Mouse (Mus musculus) erythroblast, embryonic 14.5 days (primary cell): ENCODE results near the gene 2210016F16Rik.

Experiments
- GATA1 ChIP-seq: IDR thresholded peaks from 2 replicates; pipeline ENCODE4 v1.6.1; 2012; ENCODE audit warnings: low read length, inconsistent platforms, mixed read lengths
- TAL1 ChIP-seq: IDR thresholded peaks from 3 replicates; pipeline ENCODE4 v1.6.1; 2012; ENCODE audit warnings: low read length, inconsistent platforms, mixed read lengths

DNA sequence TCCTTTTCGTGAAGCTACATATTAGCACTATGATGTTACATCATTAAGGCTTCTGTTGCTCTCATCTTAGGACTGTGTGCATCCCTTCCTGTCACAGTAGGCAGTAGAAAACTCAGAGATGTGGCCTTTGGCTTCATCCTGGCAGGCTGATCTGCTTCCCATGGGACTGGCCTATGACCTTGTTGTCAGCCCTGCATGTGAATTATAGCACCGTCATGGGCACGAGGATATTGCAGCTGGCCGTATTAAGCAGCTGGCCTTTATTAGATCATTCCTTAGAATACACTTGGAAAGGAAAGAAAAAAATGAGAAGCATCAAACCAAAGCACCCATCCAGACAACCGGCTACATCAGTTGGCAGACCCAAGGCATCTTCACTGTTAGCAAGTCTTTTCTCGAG lies 30.3 kb upstream of the 2210016F16Rik start:
- TF ChIP-seq GATA1 (no peak), TAL1 (no peak)
